15 mouse cellular contexts compared by ENCODE assay signal in the genomic region with DNA sequence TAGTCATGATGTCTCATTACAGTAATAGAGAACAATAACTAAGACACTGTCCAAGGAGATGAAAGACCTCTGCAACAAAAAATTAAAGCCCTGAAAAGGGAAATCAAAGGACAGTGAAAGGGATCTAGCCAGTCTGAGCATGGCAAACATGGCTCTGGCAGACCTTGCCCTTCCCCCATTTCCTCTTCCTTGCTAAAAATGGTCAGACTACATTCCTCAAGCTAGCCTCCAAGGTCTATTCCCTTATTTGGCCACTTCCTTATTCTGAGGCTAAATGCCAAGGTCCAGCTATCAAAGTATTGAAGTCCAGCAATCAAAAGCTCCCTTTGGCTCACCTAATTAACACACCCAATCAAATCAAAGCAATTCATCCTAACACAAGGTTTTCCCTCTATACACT. TPM values are rescaled to one million over a fixed set of nuclear protein-coding genes. Genes with fewer than 3 reads are reported as not detected.
DNase-seq lines count a peak whose midpoint lies in the region; ATAC-seq and TF ChIP-seq lines count a peak whose summit lies in the region.
"Had no signal": no experiment of that assay in that cellular context is flagged by ENCODE, and none has a peak within 500 bp of the region (broad histone marks: within the 10 kb centered on the region; RNA-seq: fewer than 3 reads in every experiment).

No protein-coding gene starts in this region.

- no peaks in the 10 kb centered on the region for H3K36me3 ChIP-seq in heart, embryonic 11.5 days (ENCODE audit: control insufficient read depth, insufficient read depth, low read length)
- H3K36me3 ChIP-seq in midbrain, embryonic 11.5 days (ENCODE audit: control insufficient read depth, insufficient read depth, low read length): no peaks in the 10 kb centered on the region
- H3K36me3 ChIP-seq: hindbrain, embryonic 10.5 days; midbrain, embryonic 15.5 days had no signal

- no peak for ATAC-seq in heart, embryonic 11.5 days (replicated peaks; ENCODE audit: insufficient number of reproducible peaks, low FRiP score, low TSS enrichment)
- no peak for ATAC-seq in midbrain, embryonic 11.5 days (ENCODE audit: low FRiP score)
- ATAC-seq: forebrain, embryonic 14.5 days; midbrain, embryonic 15.5 days had no signal

- H3K9ac ChIP-seq in heart, embryonic 11.5 days (ENCODE audit: low read depth, low read length): no peak overlapping the region
- no peak overlapping the region for H3K9ac ChIP-seq in midbrain, embryonic 11.5 days (ENCODE audit: low read length)
- H3K9ac ChIP-seq: midbrain, embryonic 15.5 days had no signal

- H3K4me1 ChIP-seq in heart, embryonic 11.5 days (ENCODE audit: control insufficient read depth, insufficient read depth, low read length): no peaks in the 10 kb centered on the region
- no peaks in the 10 kb centered on the region for H3K4me1 ChIP-seq in cortical plate, adult 2 months (ENCODE audit: control insufficient read depth, insufficient read depth, low read length)
- no peaks in the 10 kb centered on the region for H3K4me1 ChIP-seq in midbrain, embryonic 11.5 days (ENCODE audit: control insufficient read depth, insufficient read depth, low read length)
- H3K4me1 ChIP-seq: hindbrain, embryonic 10.5 days; midbrain, embryonic 15.5 days had no signal

- no peak overlapping the region for H3K4me2 ChIP-seq in heart, embryonic 11.5 days
- H3K4me2 ChIP-seq in midbrain, embryonic 11.5 days: no peak overlapping the region
- H3K4me2 ChIP-seq: liver, embryonic 11.5 days; midbrain, embryonic 15.5 days had no signal

- no peak overlapping the region for H3K27ac ChIP-seq in heart, embryonic 11.5 days (ENCODE audit: low read depth, low read length)
- peak overlapping the region; percentile 56 for H3K27ac ChIP-seq in cortical plate, adult 2 months (ENCODE audit: insufficient read depth, low read length)
- H3K27ac ChIP-seq in midbrain, embryonic 11.5 days (ENCODE audit: low read depth, low read length): no peak overlapping the region
- H3K27ac ChIP-seq: hindbrain, embryonic 10.5 days; midbrain, embryonic 15.5 days had no signal

- no peaks in the 10 kb centered on the region for H3K27me3 ChIP-seq in heart, embryonic 11.5 days (ENCODE audit: control insufficient read depth, insufficient read depth, low read length)
- no peaks in the 10 kb centered on the region for H3K27me3 ChIP-seq in midbrain, embryonic 11.5 days (ENCODE audit: control insufficient read depth, insufficient read depth, low read length)
- H3K27me3 ChIP-seq: midbrain, embryonic 15.5 days had no signal

- no peak for TF ChIP-seq CTCF in cortical plate, adult 2 months (IDR thresholded peaks at IDR 0.05; ENCODE audit: extremely low read depth, insufficient read depth, low read length)

- peak; percentile 18 for DNase-seq in adrenal gland, adult 8-10 months
- no peak for DNase-seq in adrenal gland, adult 18-20 months (ENCODE audit: low spot score in 2 of 2)
- DNase-seq in heart, postnatal 4 days: peak; percentile 27
- peak; percentile 48 for DNase-seq in 3T3-L1 (ENCODE audit: low read depth, low spot score)
- no peak for DNase-seq in right cerebral cortex, adult 2 months (ENCODE audit: low spot score in 2 of 2)
- DNase-seq in midbrain, embryonic 11.5 days (ENCODE audit: low spot score, missing footprints): no peak
- DNase-seq: B cell, adult 2 months; cerebellum, postnatal 14 days; thymus, postnatal 4 days had no signal

- no peak for TF ChIP-seq POLR2A in cortical plate, adult 2 months (IDR thresholded peaks at IDR 0.05; ENCODE audit: extremely low read depth, insufficient read depth, low read length)

- H3K9me3 ChIP-seq in heart, embryonic 11.5 days (replicated peaks; ENCODE audit: control insufficient read depth, low read length): no peaks in the 10 kb centered on the region
- H3K9me3 ChIP-seq in midbrain, embryonic 11.5 days (ENCODE audit: control insufficient read depth, low read length): no peaks in the 10 kb centered on the region
- H3K9me3 ChIP-seq: hindbrain, embryonic 10.5 days; midbrain, embryonic 15.5 days had no signal

- H3K4me3 ChIP-seq in heart, embryonic 11.5 days (ENCODE audit: low read depth, low read length): no peak overlapping the region
- no peak overlapping the region for H3K4me3 ChIP-seq in cortical plate, adult 2 months (ENCODE audit: insufficient read depth, low read length)
- no peak overlapping the region for H3K4me3 ChIP-seq in midbrain, embryonic 11.5 days (ENCODE audit: low read depth, low read length)
- H3K4me3 ChIP-seq: hindbrain, embryonic 10.5 days; midbrain, embryonic 15.5 days had no signal

RNA-seq across cellular contexts. Expression of gene Chmp3, which starts 6.3 kb away (rescaled TPM):
- total RNA-seq in adrenal gland, adult 8-10 months (2022): 100 to 1,000 TPM; 115 to 148 (median 141) TPM
- 100 to 1,000 TPM; 109 to 128 TPM for total RNA-seq in adrenal gland, adult 18-20 months (2021)
- 10 to 100 TPM; 61.5 to 68.6 TPM for total RNA-seq in heart, postnatal 4 days (2021)
- 62.2 and 71.6 TPM in 2 replicates for polyA plus RNA-seq in heart, embryonic 11.5 days (2014; fragmentation: Nextera tagmentation; extraction: Ambion mirVana)
- polyA plus RNA-seq in cortical plate, adult 2 months (2012; rRNA removed): 109 and 110 TPM in 2 replicates
- polyA plus RNA-seq in midbrain, embryonic 11.5 days (2014; fragmentation: Nextera tagmentation; extraction: Ambion mirVana): 48.2 and 54.9 TPM in 2 replicates

RNA-seq across cellular contexts. Expression of gene Rnf103, which starts 43.6 kb away (rescaled TPM):
- total RNA-seq in adrenal gland, adult 8-10 months (2022): 10 to 100 TPM; 38.7 to 47.8 (median 43.5) TPM
- 10 to 100 TPM; 33.8 to 34.7 TPM for total RNA-seq in adrenal gland, adult 18-20 months (2021)
- total RNA-seq in heart, postnatal 4 days (2021): 10 to 100 TPM; 32.1 to 33.5 TPM
- 13.5 and 14.3 TPM in 2 replicates for polyA plus RNA-seq in heart, embryonic 11.5 days (2014; fragmentation: Nextera tagmentation; extraction: Ambion mirVana)
- 32.4 and 34.4 TPM in 2 replicates for polyA plus RNA-seq in cortical plate, adult 2 months (2012; rRNA removed)
- 16.4 and 19.3 TPM in 2 replicates for polyA plus RNA-seq in midbrain, embryonic 11.5 days (2014; fragmentation: Nextera tagmentation; extraction: Ambion mirVana)

Comparison
In these comparisons a context has a peak if more than half of its experiments do, and no peak if none do; other contexts are left out.
1. DNase-seq: peak in adrenal gland, adult 8-10 months (single experiment), heart, postnatal 4 days (single experiment) and 3T3-L1 (single experiment); none in adrenal gland, adult 18-20 months (0 of 2), right cerebral cortex, adult 2 months (0 of 2) and midbrain, embryonic 11.5 days (single experiment).